Mouse (Mus musculus) heart, embryonic 14.5 days (tissue): ENCODE results near the gene Wdr46. TPM values are rescaled to one million over a fixed set of nuclear protein-coding genes. Genes with fewer than 3 reads are reported as not detected.
"Not testable (repeated sequence)": the region's sequence is repeated elsewhere in the genome, so short reads cannot be mapped to it uniquely, and the experiment has no call there.

Experiments
- ATAC-seq: fragments of 200-750 bp; cut with Nextera tagmentation; 2 replicates; pipeline ENCODE4 v1.8.0; 2017; ENCODE audit warnings: low read depth, moderate TSS enrichment; ENCODE audit not compliant: insufficient number of reproducible peaks, insufficient read depth, low FRiP score
- H3K27ac ChIP-seq, 2 experiments: fragments of 200-500 bp in 1 of 2; fragments of 300-500 bp in 1 of 2; sonication (generic) in 1 of 2; replicated peaks in 1 of 2; 2 replicates each; pipeline ENCODE4 v1.5.1; 2012 to 2014; ENCODE audit warnings: low read depth in 2 of 2, low read length in 2 of 2, control low read depth in 1 of 2, mild to moderate bottlenecking in 1 of 2, mixed read lengths in 1 of 2; ENCODE audit not compliant: control insufficient read depth in 1 of 2, insufficient read depth in 1 of 2
- H3K27me3 ChIP-seq: fragments of 300-500 bp; sonication (generic); 2 replicates; pipeline ENCODE4 v1.6.1; 2014; ENCODE audit warnings: mild to moderate bottlenecking, low read length, control low read depth; ENCODE audit not compliant: control insufficient read depth, insufficient read depth
- H3K36me3 ChIP-seq: fragments of 300-500 bp; sonication (generic); 2 replicates; pipeline ENCODE4 v1.6.1; 2014; ENCODE audit warnings: mild to moderate bottlenecking, control low read depth, low read length, mixed read lengths; ENCODE audit not compliant: control insufficient read depth, insufficient read depth
- H3K4me1 ChIP-seq, 2 experiments: fragments of 200-500 bp in 1 of 2; fragments of 300-500 bp in 1 of 2; sonication (generic) in 1 of 2; 2 replicates each; pipeline ENCODE4 v1.6.1; 2012 to 2014; ENCODE audit warnings: low read length in 2 of 2, control low read depth in 1 of 2, mixed read lengths in 1 of 2; ENCODE audit not compliant: control insufficient read depth in 2 of 2, insufficient read depth in 2 of 2
- H3K4me2 ChIP-seq: fragments of 300-500 bp; sonication (generic); 2 replicates; pipeline ENCODE4 v1.6.1; 2014; ENCODE audit warnings: mild to moderate bottlenecking, low read length
- H3K4me3 ChIP-seq, 2 experiments: fragments of 200-500 bp in 1 of 2; fragments of 300-500 bp in 1 of 2; sonication (generic) in 1 of 2; 2 replicates each; pipeline ENCODE4 v1.5.1; 2012 to 2014; ENCODE audit warnings: low read length in 2 of 2, mild to moderate bottlenecking in 2 of 2, control low read depth in 1 of 2, low read depth in 1 of 2, moderate library complexity in 1 of 2; ENCODE audit not compliant: control insufficient read depth in 1 of 2, insufficient read depth in 1 of 2
- H3K9ac ChIP-seq: fragments of 300-500 bp; sonication (generic); 2 replicates; pipeline ENCODE4 v1.6.1; 2014; ENCODE audit warnings: mild to moderate bottlenecking, low read length
- H3K9me3 ChIP-seq: fragments of 300-500 bp; sonication (generic); 2 replicates; pipeline ENCODE4 v1.6.1; 2016; ENCODE audit warnings: low read length, control low read depth; ENCODE audit not compliant: control insufficient read depth
- WGBS: fragments of 180-500 bp; shearing (Covaris S2); extraction: QIAGEN DNeasy Blood & Tissue Kit; methylation state at CpG from one replicate; pipeline ENCODE4 v1.1.7; 2014; 5-methylcytosine and 5-hydroxymethylcytosine counted together
- polyA plus RNA-seq: library from polyadenylated mRNA; unstranded; fragments of >200 nt; fragmentation: Nextera tagmentation; extraction: Ambion mirVana; gene quantifications from 2 replicates; pipeline ENCODE4 v1.2.1, GENCODE M21; 2014

Gene Wdr46
- polyA plus RNA-seq, 1 experiment from 2014 or later: 15.5 TPM

DNA sequence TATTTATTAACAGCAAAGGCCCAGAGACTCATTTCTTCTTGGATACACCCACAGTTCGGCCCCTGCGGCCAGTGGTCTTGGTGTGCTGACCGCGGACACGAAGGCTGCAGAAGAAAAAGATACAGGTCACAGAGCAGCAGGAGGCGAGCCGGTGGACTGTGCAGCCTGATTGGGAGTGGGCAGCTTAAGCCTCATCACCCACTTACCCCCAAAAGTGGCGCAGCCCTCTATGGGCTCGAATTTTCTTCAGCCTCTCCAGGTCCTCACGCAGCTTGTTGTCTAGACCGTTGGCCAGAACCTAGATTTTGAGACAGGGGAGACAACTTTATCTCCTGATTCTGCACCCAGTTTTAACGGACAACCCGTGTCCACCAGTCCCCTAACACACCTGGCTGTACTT, 11.6 kb downstream of the Wdr46 start:
- Histone ChIP-seq H3K4me1 (peaks cover 21 to 50% of the 10 kb centered on the region in 2 experiments), H3K4me3 (peak overlapping the region in 1 of 2 experiments; percentile 56; a peak in 1 of 4 replicates), H3K36me3 (peaks cover 57% of the 10 kb centered on the region), H3K4me2 (peak overlapping the region; percentile 97), H3K9ac (peak overlapping the region; percentile 78)
- not testable (repeated sequence) for H3K27ac ChIP-seq, H3K9me3 ChIP-seq, H3K27me3 ChIP-seq, ATAC-seq
- 74% methylated on average over 13 of the region's 13 CpGs for WGBS

GRCm38 (mm10) chr17:33952879-33953278, 12.4 kb downstream of the Wdr46 start:
- Histone ChIP-seq H3K36me3 (peaks cover 55% of the 10 kb centered on the region), H3K9me3 (no peaks in the 10 kb centered on the region), H3K4me2 (no peak overlapping the region), H3K9ac (peak overlapping the region; percentile 99), H3K27me3 (no peaks in the 10 kb centered on the region), H3K4me1 (peaks cover 21 to 50% of the 10 kb centered on the region in 2 experiments), H3K4me3 (no peak overlapping the region), H3K27ac (no peak overlapping the region)
- WGBS: 82% methylated on average over 4 of the region's 4 CpGs
- ATAC-seq: no peak

DNA sequence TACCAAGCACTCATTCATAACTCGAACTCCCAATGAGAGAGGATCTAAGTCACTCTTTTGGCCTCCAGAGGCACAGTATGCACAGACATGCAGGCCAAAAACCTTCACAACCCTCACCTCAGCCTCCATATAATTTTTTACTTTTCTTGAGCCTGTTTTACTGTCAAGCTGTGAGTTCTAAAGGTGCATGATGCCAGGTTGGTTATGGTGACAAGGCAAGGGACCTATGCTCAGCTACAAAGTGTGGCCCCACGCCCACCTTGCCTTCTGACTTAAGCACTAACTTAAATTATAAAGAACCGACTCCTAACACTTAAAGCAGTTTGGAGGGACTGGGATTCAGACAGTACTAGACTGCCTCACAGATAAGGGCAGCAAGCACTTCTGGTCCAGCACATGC, 12.8 kb downstream of the Wdr46 start:
- Histone ChIP-seq H3K27me3 (no peaks in the 10 kb centered on the region), H3K4me2 (0 out of 2 replicates have a peak overlapping the region, but pooled peaks have one; percentile 80), H3K27ac (no peak overlapping the region), H3K4me1 (peaks cover 21 to 50% of the 10 kb centered on the region in 2 experiments), H3K4me3 (no peak overlapping the region), H3K9ac (peak overlapping the region; percentile 99), H3K36me3 (peaks cover 55% of the 10 kb centered on the region), H3K9me3 (no peaks in the 10 kb centered on the region)
- 87% methylated on average over 3 of the region's 3 CpGs for WGBS
- no peak for ATAC-seq

DNA sequence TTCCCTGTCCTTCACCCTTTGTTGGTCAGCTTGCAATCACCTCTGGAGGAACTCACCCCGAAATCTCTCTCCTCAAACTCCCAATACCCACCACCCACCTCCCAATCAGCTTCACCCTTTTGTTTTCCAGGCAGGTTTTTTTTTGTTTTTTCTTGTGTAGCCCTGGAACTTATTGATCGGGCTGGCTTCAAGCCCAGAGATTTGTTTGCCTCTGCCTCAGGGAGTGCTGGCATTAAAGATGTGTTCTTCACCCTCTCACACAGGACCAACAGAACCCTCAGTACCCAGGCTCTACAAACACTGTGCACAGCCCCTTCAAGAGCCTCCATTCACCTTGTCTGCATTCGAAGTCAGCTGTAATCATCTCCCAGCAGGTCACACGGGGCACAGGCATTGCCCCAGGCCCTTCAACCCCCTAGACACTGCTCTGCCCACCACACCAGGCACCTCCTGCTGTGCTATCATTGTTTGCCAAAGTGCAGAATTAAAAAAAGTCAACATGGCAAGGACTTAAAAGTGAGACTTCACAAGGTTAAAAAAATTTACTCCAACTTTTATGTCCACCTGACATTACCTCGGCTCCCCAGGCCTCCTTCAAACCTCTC, 13.6 kb downstream of the Wdr46 start:
- Histone ChIP-seq H3K9me3 (no peaks in the 10 kb centered on the region), H3K9ac (peak overlapping the region; percentile 99), H3K27ac (0 out of 4 replicates have a peak overlapping the region, but pooled peaks of 1 of the 2 experiments have one; percentile 89), H3K4me1 (peaks cover 21 to 50% of the 10 kb centered on the region in 2 experiments), H3K4me3 (peak overlapping the region; percentile 61 to 90), H3K27me3 (no peaks in the 10 kb centered on the region), H3K36me3 (peaks cover 58% of the 10 kb centered on the region), H3K4me2 (peak overlapping the region; percentile 80)
- WGBS: 45% methylated on average over 5 of the region's 5 CpGs
- no peak for ATAC-seq

GRCm38 (mm10) chr17:33954646-33955554, 14.4 kb downstream of the Wdr46 start:
- under 1% methylated on average over 33 of the region's 33 CpGs for WGBS
- H3K9me3 ChIP-seq: no peaks in the 10 kb centered on the region
- H3K9ac ChIP-seq: peak overlapping the region; percentile 99
- ATAC-seq: peak; percentile 12; the same call in 1 of the 2 replicates
- peak overlapping the region; percentile 80 for H3K4me2 ChIP-seq
- H3K4me1 ChIP-seq: peaks cover 19 to 50% of the 10 kb centered on the region in 2 experiments
- H3K4me3 ChIP-seq: peak overlapping the region; percentile 61 to 90
- peak overlapping the region; percentile 81 to 89 for H3K27ac ChIP-seq
- no peaks in the 10 kb centered on the region for H3K27me3 ChIP-seq
- peaks cover 58% of the 10 kb centered on the region for H3K36me3 ChIP-seq

DNA sequence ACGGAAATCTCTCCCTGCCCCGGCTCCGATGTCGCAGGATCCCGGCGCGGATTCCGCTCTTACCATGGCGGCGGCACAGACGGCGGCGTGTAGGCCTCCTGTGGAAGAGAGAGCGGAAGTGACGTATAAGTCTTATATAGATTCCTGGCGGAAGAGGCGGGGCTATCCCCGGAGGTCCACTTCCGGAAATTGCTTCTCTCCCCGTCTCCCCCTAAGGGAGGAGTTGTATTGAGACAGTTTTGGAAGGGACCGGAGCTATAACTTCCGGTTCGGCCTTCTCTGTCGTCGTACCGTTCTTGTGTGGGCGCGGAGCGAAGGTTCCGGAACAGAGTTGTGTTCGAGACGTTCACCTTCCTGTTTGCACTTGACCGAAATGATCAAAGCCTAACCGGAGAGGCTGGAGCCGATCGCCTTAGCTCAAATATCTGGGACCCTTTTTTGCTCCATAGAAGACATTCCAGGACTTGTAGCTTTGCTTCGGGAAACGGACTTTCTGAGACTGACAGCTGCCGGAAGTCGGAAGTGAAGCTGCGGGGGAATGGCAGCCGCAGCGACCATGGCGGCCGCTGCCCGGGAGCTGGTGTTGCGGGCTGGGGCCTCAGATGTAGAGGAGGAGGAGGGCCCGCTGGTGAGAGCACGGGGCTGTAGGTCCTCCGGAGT, 15.2 kb downstream of the Wdr46 start, which contains the start of the genes Vps52 and Rps18:
TSS of gene Vps52 (plus strand) at position 258 of the 660 bp plus-strand sequence.
TSS of gene Rps18 (minus strand) at position 447 of the 660 bp plus-strand sequence.
- Histone ChIP-seq H3K9me3 (no peaks in the 10 kb centered on the region), H3K4me1 (peaks cover 13 to 42% of the 10 kb centered on the region in 2 experiments), H3K27ac (peak within 1 kb of the TSS; percentile 89 to 93), H3K9ac (peak within 1 kb of the TSS; percentile 99), H3K4me3 (peak within 1 kb of the TSS; percentile 86 to 90), H3K4me2 (peak within 1 kb of the TSS; percentile 80), H3K36me3 (peaks cover 60% of the 10 kb centered on the region), H3K27me3 (no peaks in the 10 kb centered on the region)
- WGBS: under 1% methylated on average over 50 of the region's 50 CpGs
- ATAC-seq: peak; percentile 80

GRCm38 (mm10) chr17:33956336-33956735, 15.9 kb downstream of the Wdr46 start:
- Histone ChIP-seq H3K9me3 (no peaks in the 10 kb centered on the region), H3K4me1 (peaks cover 8 to 39% of the 10 kb centered on the region in 2 experiments), H3K36me3 (peaks cover 67% of the 10 kb centered on the region), H3K27me3 (no peaks in the 10 kb centered on the region), H3K4me3 (peak overlapping the region; percentile 86 to 90), H3K9ac (peak overlapping the region; percentile 87), H3K27ac (peak overlapping the region in 1 of 2 experiments; percentile 89; a peak in 2 of 4 replicates), H3K4me2 (peak overlapping the region; percentile 80)
- 6% methylated on average over 10 of the region's 10 CpGs for WGBS
- ATAC-seq: no peak
